8 mouse cellular contexts compared by ENCODE assay signal in the genomic region with DNA sequence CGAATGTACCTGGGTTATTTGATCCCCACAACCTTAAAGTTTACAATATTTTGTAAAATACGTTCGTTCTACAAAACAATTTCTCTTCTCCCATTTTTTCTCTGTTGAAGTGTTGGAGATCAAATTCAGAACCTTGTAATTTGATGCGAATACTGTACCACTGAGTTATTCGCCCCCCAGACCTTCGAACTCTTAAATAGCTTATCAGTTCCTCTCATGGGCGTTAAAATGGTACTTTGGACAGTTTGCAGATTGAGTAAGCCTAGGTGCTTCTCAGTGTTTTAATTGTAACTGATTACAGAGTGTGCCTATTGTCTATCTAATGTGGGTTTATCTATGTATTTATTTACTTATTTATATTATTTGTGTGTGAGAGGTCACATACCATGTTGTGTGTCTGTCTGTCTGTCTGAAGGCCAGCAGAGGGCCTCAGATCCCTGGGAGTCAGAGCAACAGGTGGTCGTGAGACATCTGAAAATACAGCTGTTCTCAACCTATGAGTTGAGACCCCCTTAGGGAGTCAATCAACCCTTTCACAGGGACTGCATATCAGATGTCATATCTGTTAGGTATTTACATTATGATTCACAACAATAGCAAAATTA. TPM values are rescaled to one million over a fixed set of nuclear protein-coding genes. Genes with fewer than 3 reads are reported as not detected.
DNase-seq lines count a peak whose midpoint lies in the region; ATAC-seq and TF ChIP-seq lines count a peak whose summit lies in the region.

No protein-coding gene starts in this region.

- no peak overlapping the region for H3K9ac ChIP-seq in heart, embryonic 14.5 days (ENCODE audit: low read length)
- H3K9ac ChIP-seq in CH12.LX (ENCODE audit: insufficient read depth, low read depth): peak overlapping the region; percentile 35; the same call in 1 of the 2 replicates
- no peak overlapping the region for H3K9ac ChIP-seq in liver, embryonic 15.5 days

- ATAC-seq in heart, embryonic 14.5 days (ENCODE audit: insufficient number of reproducible peaks, insufficient read depth, low FRiP score, low read depth): no peak
- no peak for ATAC-seq in liver, embryonic 15.5 days (ENCODE audit: insufficient read depth)

- TF ChIP-seq RAD21 in CH12.LX (IDR thresholded peaks at IDR 0.05; ENCODE audit: low read depth, low read length): peak; percentile 34

- 65% methylated on average over 8 of the region's 8 CpGs for WGBS in heart, embryonic 14.5 days
- WGBS in liver, embryonic 15.5 days (ENCODE audit: insufficient replicate concordance): 48% methylated on average over 8 of the region's 8 CpGs

- peaks cover 3 to 16% of the 10 kb centered on the region in 2 experiments for H3K4me1 ChIP-seq in heart, embryonic 14.5 days (ENCODE audit: control insufficient read depth in 2 of 2, insufficient read depth in 2 of 2, low read length in 2 of 2)
- H3K4me1 ChIP-seq in CH12.LX (ENCODE audit: control insufficient read depth in 1 of 2, insufficient read depth in 2 of 2): peaks cover 0 to 13% of the 10 kb centered on the region in 2 experiments; a peak in 1 of 4 replicates
- H3K4me1 ChIP-seq in liver, embryonic 15.5 days (replicated peaks): peaks cover 33% of the 10 kb centered on the region

- TF ChIP-seq POLR2A in CH12.LX (IDR thresholded peaks at IDR 0.05; ENCODE audit: low read depth, low read length): no peak

- no peak for TF ChIP-seq EP300 in CH12.LX (IDR thresholded peaks at IDR 0.05; ENCODE audit: low read length)

- 0 out of 4 replicates have a peak overlapping the region, but pooled peaks of 1 of the 2 experiments have one; percentile 14 for H3K4me3 ChIP-seq in heart, embryonic 14.5 days (ENCODE audit: control insufficient read depth in 1 of 2, insufficient read depth in 1 of 2, low read depth in 1 of 2, low read length in 2 of 2)
- H3K4me3 ChIP-seq in CH12.LX (replicated peaks in 1 of 3; ENCODE audit: low read depth in 2 of 3, low read length in 2 of 3, poor library complexity in 1 of 3): no peak overlapping the region
- peak overlapping the region; percentile 89 for H3K4me3 ChIP-seq in liver, embryonic 15.5 days (replicated peaks)

- H3K79me2 ChIP-seq in CH12.LX (replicated peaks; ENCODE audit: control insufficient read depth, extremely low read depth, insufficient read depth, poor library complexity, severe bottlenecking): peaks cover 28% of the 10 kb centered on the region

- dilution Hi-C loops in CH12.LX (cut with MboI; ENCODE audit: extremely low pct_ligation_motif_present, extremely low pct_unique_long_range_greater_than_20kb, low sequenced_read_pairs): no loop called here

- no peak for DNase-seq in heart, adult 8-10 months (ENCODE audit: low spot score)
- DNase-seq in CH12.LX (ENCODE audit: extremely low read depth): peak; percentile 41
- DNase-seq in cerebellum, adult 8-10 months: peak; percentile 16
- no peak for DNase-seq in layer of hippocampus, adult 11-12 months (ENCODE audit: low spot score)
- DNase-seq in layer of hippocampus, postnatal 36 days: no peak
- DNase-seq in urinary bladder, postnatal 25 days (ENCODE audit: low spot score): no peak

- no peak overlapping the region for H3K27ac ChIP-seq in heart, embryonic 14.5 days (replicated peaks in 1 of 2; ENCODE audit: control insufficient read depth in 1 of 2, insufficient read depth in 1 of 2, low read depth in 2 of 2, low read length in 2 of 2)
- H3K27ac ChIP-seq in CH12.LX (ENCODE audit: insufficient read depth, low read depth): no peak overlapping the region
- H3K27ac ChIP-seq in liver, embryonic 15.5 days (replicated peaks): 0 out of 2 replicates have a peak overlapping the region, but pooled peaks have one; percentile 95

- H3K36me3 ChIP-seq in heart, embryonic 14.5 days (ENCODE audit: control insufficient read depth, insufficient read depth, low read length): no peaks in the 10 kb centered on the region
- no peaks in the 10 kb centered on the region for H3K36me3 ChIP-seq in CH12.LX (replicated peaks in 1 of 2; ENCODE audit: control insufficient read depth in 1 of 2, insufficient read depth in 1 of 2, low read length in 1 of 2)
- H3K36me3 ChIP-seq in liver, embryonic 15.5 days (replicated peaks): no peaks in the 10 kb centered on the region

- in situ Hi-C loops in CH12.LX (cut with MboI; ENCODE audit: low pct_ligation_motif_present, low pct_unique_long_range_greater_than_20kb, low sequenced_read_pairs): no loop called here

- H3K27me3 ChIP-seq in heart, embryonic 14.5 days (ENCODE audit: control insufficient read depth, insufficient read depth, low read length): no peaks in the 10 kb centered on the region
- H3K27me3 ChIP-seq in CH12.LX (replicated peaks): no peaks in the 10 kb centered on the region
- H3K27me3 ChIP-seq in liver, embryonic 15.5 days: no peaks in the 10 kb centered on the region

- H3K9me3 ChIP-seq in heart, embryonic 14.5 days (ENCODE audit: control insufficient read depth, low read length): no peaks in the 10 kb centered on the region
- no peaks in the 10 kb centered on the region for H3K9me3 ChIP-seq in CH12.LX (replicated peaks; ENCODE audit: low read length)
- H3K9me3 ChIP-seq in liver, embryonic 15.5 days (replicated peaks): no peaks in the 10 kb centered on the region

- H3K4me2 ChIP-seq in heart, embryonic 14.5 days (ENCODE audit: low read length): peak overlapping the region; percentile 49
- H3K4me2 ChIP-seq in CH12.LX (ENCODE audit: insufficient read depth, low read depth, poor library complexity, severe bottlenecking): no peak overlapping the region
- peak overlapping the region; percentile 92 for H3K4me2 ChIP-seq in liver, embryonic 15.5 days

- peak in 1 of 2 experiments; percentile 53; a peak in 2 of 4 replicates for TF ChIP-seq CTCF in CH12.LX (conservative IDR thresholded peaks at IDR 0.05 in 1 of 2, IDR thresholded peaks at IDR 0.05 in 1 of 2; ENCODE audit: low read depth in 2 of 2, low read length in 2 of 2)

TF ChIP-seq in CH12.LX, 34 proteins besides CTCF, POLR2A, EP300 and RAD21:
- TF ChIP-seq JUND (conservative IDR thresholded peaks at IDR 0.05; ENCODE audit: low read depth, low read length): no peak
- TF ChIP-seq GABPA (IDR thresholded peaks at IDR 0.05; ENCODE audit: insufficient replicate concordance, low read depth, low read length): no peak
- TF ChIP-seq TBP (conservative IDR thresholded peaks at IDR 0.05; ENCODE audit: low read depth, low read length): no peak
- TF ChIP-seq TCF12 (IDR thresholded peaks at IDR 0.05; ENCODE audit: low read depth, low read length): no peak
- TF ChIP-seq NRF1 (IDR thresholded peaks at IDR 0.05; ENCODE audit: low read depth, low read length): no peak
- TF ChIP-seq IRF4 (IDR thresholded peaks at IDR 0.05; ENCODE audit: low read depth, low read length): no peak
- TF ChIP-seq HCFC1 (IDR thresholded peaks at IDR 0.05; ENCODE audit: low read depth, low read length): no peak
- TF ChIP-seq ELF1 (IDR thresholded peaks at IDR 0.05; ENCODE audit: low read depth, low read length): no peak
- TF ChIP-seq RCOR1 (conservative IDR thresholded peaks at IDR 0.05; ENCODE audit: low read depth, low read length): no peak
- no peak for TF ChIP-seq E2F4 (IDR thresholded peaks at IDR 0.05; ENCODE audit: insufficient replicate concordance, low read depth, low read length)

RNA-seq across cellular contexts. Expression of a gene that starts 0.9 kb away (rescaled TPM):
- polyA plus RNA-seq in heart, embryonic 14.5 days (2014; fragmentation: Nextera tagmentation; extraction: Ambion mirVana): 20.1 and 23.3 TPM in 2 replicates
- 1 to 10 TPM; 6.7 to 7.4 (median 7.4) TPM for total RNA-seq in heart, adult 8-10 months (2022)
- total RNA-seq in CH12.LX (2012; rRNA removed): 45.2 and 54.1 TPM in 2 replicates
- total RNA-seq in CH12.LX (2014; rRNA removed): 105 and 120 TPM in 2 replicates
- 88.2 and 95.5 TPM in 2 replicates for polyA plus RNA-seq in CH12.LX (2012; ENCODE audit: insufficient read length, low read depth)
- polyA plus RNA-seq in liver, embryonic 15.5 days (2015; fragmentation: Nextera tagmentation; extraction: Ambion mirVana): 13.4 and 14.1 TPM in 2 replicates
- 10 to 100 TPM; 67.5 to 69.2 TPM for total RNA-seq in layer of hippocampus, postnatal 36 days (2021)

Comparison
In these comparisons a context has a peak if more than half of its experiments do, and no peak if none do; other contexts are left out.
1. DNase-seq: peak in CH12.LX (single experiment) and cerebellum, adult 8-10 months (single experiment); none in heart, adult 8-10 months (single experiment), layer of hippocampus, adult 11-12 months (single experiment), layer of hippocampus, postnatal 36 days (0 of 2) and urinary bladder, postnatal 25 days (single experiment).
2. RNA of a gene that starts 0.9 kb away (total RNA-seq): 45.2 to 120 TPM in CH12.LX and 67.5 to 69.2 TPM in layer of hippocampus, postnatal 36 days; 6.7 to 7.4 TPM in heart, adult 8-10 months; every median in the first group is over 4 times any median in the second.